Mouse (Mus musculus) urinary bladder, postnatal 4 days (tissue): ENCODE measurements around the gene Gm648.
A peak's percentile ranks its signal among the peaks of the same experiment; 100 is the strongest.
"Not testable (repeated sequence)": the region's sequence is repeated elsewhere in the genome, so short reads cannot be mapped to it uniquely, and the experiment has no call there.

ENCODE experiments used
- DNase-seq, 2 experiments: peaks; one replicate each; pipeline ENCODE4 v3.0.0; 2021 to 2022; ENCODE audit warnings: low spot score in 2 of 2

Gene Gm648

GRCm38 (mm10) chrX:56549506-56549905, at the start of gene Gm648:
Gm648 (minus strand) TSS chrX:56549606.
- DNase-seq: no peak

GRCm38 (mm10) chrX:56597887-56598640, 48.7 kb upstream of the Gm648 start, which contains the start of gene Mmgt1:
Mmgt1 (minus strand) TSS chrX:56598069.
- DNase-seq: peak; percentile 88 to 90

GRCm38 (mm10) chrX:56597219-56597886, 47.9 kb upstream of the Gm648 start:
- no peak for DNase-seq

- no peak for DNase-seq
These were observed 28.8 kb upstream of the Gm648 start for GRCm38 (mm10) chrX:56578200-56578599.

GRCm38 (mm10) chrX:56572465-56572864, 23.1 kb upstream of the Gm648 start:
- DNase-seq: no peak

GRCm38 (mm10) chrX:56553584-56553983, 4.2 kb upstream of the Gm648 start:
- no peak for DNase-seq

- no peak for DNase-seq
These were observed 12.2 kb downstream of the Gm648 start for GRCm38 (mm10) chrX:56537162-56537561.

GRCm38 (mm10) chrX:56531266-56531665, 18.1 kb downstream of the Gm648 start:
- peak; percentile 17 to 67 for DNase-seq

GRCm38 (mm10) chrX:56524442-56524841, 25.0 kb downstream of the Gm648 start, which contains the start of gene Gm10477:
Gm10477 (plus strand) TSS chrX:56524742.
- not testable (repeated sequence) for DNase-seq

GRCm38 (mm10) chrX:56497241-56497640, 52.2 kb downstream of the Gm648 start:
- DNase-seq: no peak
